Mouse (Mus musculus) liver, embryonic 14.5 days (tissue): ENCODE measurements around the gene Zfp74. TPM values are rescaled to one million over a fixed set of nuclear protein-coding genes. Genes with fewer than 3 reads are reported as not detected.

Source experiments
- ATAC-seq: fragments of 200-750 bp; cut with Nextera tagmentation; 2 replicates; pipeline ENCODE4 v1.8.0; 2017; ENCODE audit warnings: moderate number of reproducible peaks, mild to moderate bottlenecking, moderate library complexity; ENCODE audit not compliant: insufficient read depth
- DNase-seq, 3 experiments: peaks; one replicate each; pipeline ENCODE4 v3.0.0-alpha.2; 2012 to 2013; ENCODE audit warnings: low read depth in 3 of 3, low spot score in 3 of 3
- H3K27ac ChIP-seq: fragments of 300-500 bp; sonication (generic); 2 replicates; pipeline ENCODE4 v1.5.1; 2014; ENCODE audit warnings: moderate library complexity, mild to moderate bottlenecking, control low read depth, inconsistent platforms
- H3K27me3 ChIP-seq: fragments of 300-500 bp; sonication (generic); 2 replicates; pipeline ENCODE4 v1.6.1; 2014; ENCODE audit warnings: mild to moderate bottlenecking, low read length, moderate library complexity; ENCODE audit not compliant: control insufficient read depth, insufficient read depth
- H3K36me3 ChIP-seq: fragments of 300-500 bp; sonication (generic); replicated peaks from 2 replicates; pipeline ENCODE4 v1.6.1; 2014; ENCODE audit warnings: low read depth; ENCODE audit not compliant: control insufficient read depth, insufficient read depth
- H3K4me1 ChIP-seq, 2 experiments: fragments of 200-500 bp in 1 of 2; fragments of 300-500 bp in 1 of 2; sonication (generic) in 1 of 2; replicated peaks; 2 replicates each; pipeline ENCODE4 v1.6.1; 2012 to 2014; ENCODE audit warnings: antibody characterized with exemption in 1 of 2, inconsistent platforms in 1 of 2, low read length in 1 of 2; ENCODE audit not compliant: control insufficient read depth in 2 of 2, insufficient read depth in 2 of 2
- H3K4me2 ChIP-seq: fragments of 300-500 bp; sonication (generic); 2 replicates; pipeline ENCODE4 v1.6.1; 2014; ENCODE audit warnings: low read depth, mild to moderate bottlenecking, control low read depth, moderate library complexity
- H3K4me3 ChIP-seq, 2 experiments: fragments of 200-500 bp in 1 of 2; fragments of 300-500 bp in 1 of 2; sonication (generic) in 1 of 2; 2 replicates each; pipeline ENCODE4 v1.5.1; 2012 to 2014; ENCODE audit warnings: low read depth in 2 of 2, low read length in 2 of 2, mild to moderate bottlenecking in 2 of 2, control low read depth in 1 of 2, inconsistent platforms in 1 of 2, moderate library complexity in 1 of 2; ENCODE audit not compliant: insufficient read depth in 1 of 2
- H3K9ac ChIP-seq: fragments of 300-500 bp; sonication (generic); replicated peaks from 2 replicates; pipeline ENCODE4 v1.6.1; 2014; ENCODE audit warnings: mild to moderate bottlenecking, control low read depth, moderate library complexity
- H3K9me3 ChIP-seq: fragments of 300-500 bp; sonication (generic); 2 replicates; pipeline ENCODE4 v1.6.1; 2016; ENCODE audit warnings: low read length, mixed read lengths; ENCODE audit not compliant: control insufficient read depth
- CTCF ChIP-seq: IDR thresholded peaks from 2 replicates; pipeline ENCODE4 v1.5.1; 2016; ENCODE audit warnings: antibody characterized with exemption, low read depth, control low read depth
- EP300 ChIP-seq: IDR thresholded peaks from 2 replicates; pipeline ENCODE4 v1.6.1; 2016; ENCODE audit warnings: antibody characterized with exemption, low read depth
- WGBS: fragments of 180-500 bp; shearing (Covaris S2); extraction: QIAGEN DNeasy Blood & Tissue Kit; methylation state at CpG from one replicate; pipeline ENCODE4 v1.1.7; 2014; ENCODE audit not compliant: insufficient replicate concordance; 5-methylcytosine and 5-hydroxymethylcytosine counted together
- polyA plus RNA-seq, 2 experiments: library from polyadenylated mRNA; depleted of rRNA in 1 of 2; stranded (reverse) in 1 of 2; unstranded in 1 of 2; fragments of >200 nt; fragmentation: Nextera tagmentation in 1 of 2; extraction: Ambion mirVana in 1 of 2; gene quantifications; 2 replicates each; pipeline versions ENCODE4 v1.2.1 to v1.2.3; 2012 to 2014

Gene Zfp74
- polyA plus RNA-seq, 2 experiments: 1.5 to 1.8 TPM

DNA sequence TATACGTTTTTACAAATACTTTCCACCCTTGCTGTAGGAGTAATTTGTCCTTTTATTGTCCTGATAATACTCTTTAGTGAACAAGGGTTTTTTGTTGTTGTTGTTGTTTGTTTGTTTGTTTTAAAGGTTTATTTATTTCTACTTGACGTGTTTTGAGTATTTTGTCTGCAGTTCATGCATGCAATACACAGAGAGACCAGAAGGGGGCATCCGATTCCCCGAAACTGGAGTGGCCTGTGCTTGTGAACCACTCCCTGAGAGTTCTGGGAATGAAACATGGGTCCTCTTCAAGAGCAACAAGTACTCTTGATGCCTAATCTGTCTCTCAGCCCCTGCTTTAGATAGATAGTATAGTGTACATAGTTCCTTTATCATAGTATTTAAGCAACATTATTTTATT lies 842 bp upstream of the Zfp74 start:
- Histone ChIP-seq H3K27ac (no peak overlapping the region), H3K9ac (no peak overlapping the region)
- WGBS: 15% methylated on average over 4 of the region's 4 CpGs

DNA sequence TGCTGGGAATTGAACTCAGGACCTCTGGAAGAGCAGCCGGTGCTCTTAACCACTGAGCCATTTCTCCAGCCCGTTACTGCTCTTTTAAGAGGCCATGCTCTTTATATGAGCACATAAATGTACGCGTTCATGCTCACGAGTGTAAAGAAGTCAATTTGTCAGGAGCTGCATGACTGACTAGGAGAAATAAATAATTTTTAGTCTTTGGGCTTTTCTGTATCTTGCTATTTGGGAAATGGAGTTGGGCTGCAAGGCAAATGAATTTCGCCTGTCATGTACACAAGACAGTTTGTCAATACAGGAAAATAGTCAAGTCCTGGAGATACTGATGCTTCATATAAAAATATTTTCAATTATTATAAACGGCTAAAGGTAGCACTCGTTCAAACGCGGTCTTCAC lies 803 bp downstream of the Zfp74 start:
- TF ChIP-seq CTCF (no peak), EP300 (no peak)
- WGBS: 39% methylated on average over 10 of the region's 10 CpGs
- Histone ChIP-seq H3K9me3 (no peaks in the 10 kb centered on the region), H3K4me3 (peak overlapping the region; percentile 59 to 71), H3K4me1 (peaks cover 2% of the 10 kb centered on the region in 2 experiments; a peak in 2 of 4 replicates), H3K27ac (peak overlapping the region; percentile 79), H3K4me2 (peak overlapping the region; percentile 87), H3K9ac (peak overlapping the region; percentile 85), H3K36me3 (no peaks in the 10 kb centered on the region), H3K27me3 (no peaks in the 10 kb centered on the region)
- DNase-seq: no peak
- no peak for ATAC-seq

More for the DNA sequence above, 842 bp upstream of the Zfp74 start:
- ATAC-seq: no peak
- peak; percentile 61 to 75 (median 67) for DNase-seq
- Histone ChIP-seq H3K4me3 (peak overlapping the region; percentile 59 to 71; a peak in 2 of 4 replicates), H3K9me3 (no peaks in the 10 kb centered on the region), H3K27me3 (no peaks in the 10 kb centered on the region), H3K36me3 (no peaks in the 10 kb centered on the region), H3K4me1 (peaks cover 2% of the 10 kb centered on the region in 2 experiments; a peak in 2 of 4 replicates), H3K4me2 (peak overlapping the region; percentile 87)
- peak; percentile 83 for TF ChIP-seq CTCF
- no peak for TF ChIP-seq EP300

DNA sequence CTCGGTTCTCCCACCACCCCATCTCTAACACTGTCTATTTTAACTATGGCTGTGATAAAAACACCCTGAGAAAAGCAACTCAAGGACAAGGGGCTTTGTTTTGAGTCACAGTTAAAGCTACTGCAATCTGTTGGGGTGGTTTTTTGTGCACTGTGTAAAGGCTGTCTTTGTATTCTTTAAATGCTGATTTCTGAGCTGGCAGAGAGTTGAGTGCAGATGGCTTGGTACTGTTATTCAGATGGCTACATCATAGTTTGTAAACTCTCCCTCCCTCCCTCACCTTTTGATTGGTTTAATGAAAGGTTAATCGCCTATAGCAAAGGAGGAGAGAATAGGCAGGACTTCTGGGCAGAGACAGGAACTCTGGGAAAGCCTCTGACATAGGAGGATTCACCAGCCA lies 9.7 kb downstream of the Zfp74 start:
- Histone ChIP-seq H3K4me2 (no peak overlapping the region), H3K4me1 (no peaks in the 10 kb centered on the region), H3K27me3 (no peaks in the 10 kb centered on the region), H3K27ac (no peak overlapping the region), H3K4me3 (no peak overlapping the region), H3K9me3 (no peaks in the 10 kb centered on the region), H3K9ac (no peak overlapping the region), H3K36me3 (no peaks in the 10 kb centered on the region)
- TF ChIP-seq CTCF (no peak), EP300 (no peak)
- WGBS: 47% methylated on average over 2 of the region's 2 CpGs
- ATAC-seq: no peak
- DNase-seq: no peak

DNA sequence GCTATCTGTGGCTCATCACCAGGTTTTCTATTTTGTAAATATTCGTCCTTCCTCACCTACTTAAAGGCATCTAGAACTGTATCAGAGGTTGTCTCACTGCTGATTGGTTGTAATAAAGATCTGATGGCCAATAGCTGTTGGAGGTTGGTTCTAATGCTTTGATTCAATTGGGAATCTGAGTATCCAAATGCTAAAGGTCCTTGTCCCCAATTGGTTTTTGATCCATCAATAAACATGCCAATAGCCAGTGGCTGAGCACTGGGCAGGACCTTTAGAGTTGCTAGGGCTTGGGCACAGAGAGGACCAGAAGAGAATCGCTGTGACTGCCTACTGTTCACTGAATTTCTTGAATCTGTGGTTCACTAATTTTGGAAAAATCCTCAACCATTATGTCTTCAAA lies 10.2 kb downstream of the Zfp74 start:
- 56% methylated on average over 2 of the region's 2 CpGs for WGBS

DNA sequence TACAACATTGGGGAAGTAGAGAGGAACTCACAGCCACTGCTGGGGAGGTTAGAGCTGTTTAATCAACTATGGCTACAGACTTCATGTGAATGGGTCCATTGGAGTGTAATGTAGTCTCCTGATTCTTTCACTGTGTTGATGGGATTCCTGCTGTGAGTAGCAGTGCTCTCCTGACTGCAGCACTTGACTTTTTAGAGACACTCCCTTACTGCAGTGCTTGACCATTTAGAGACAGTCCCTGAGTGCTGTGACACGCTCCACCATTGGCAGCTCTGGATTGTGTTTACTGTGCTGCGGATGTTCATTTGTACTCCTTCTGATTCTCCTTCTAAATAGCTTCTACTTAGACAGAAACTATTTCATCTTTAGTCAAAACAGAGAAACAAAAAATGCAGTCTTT lies 11.1 kb downstream of the Zfp74 start:
- Histone ChIP-seq H3K4me2 (no peak overlapping the region), H3K27me3 (no peaks in the 10 kb centered on the region), H3K4me3 (no peak overlapping the region), H3K9ac (no peak overlapping the region), H3K36me3 (no peaks in the 10 kb centered on the region), H3K9me3 (no peaks in the 10 kb centered on the region), H3K4me1 (no peaks in the 10 kb centered on the region), H3K27ac (no peak overlapping the region)
- TF ChIP-seq CTCF (no peak), EP300 (no peak)
- 72% methylated on average over 2 of the region's 2 CpGs for WGBS
- ATAC-seq (no peak), DNase-seq (no peak)

More for the DNA sequence above, 10.2 kb downstream of the Zfp74 start:
- ATAC-seq (no peak), DNase-seq (no peak)
- Histone ChIP-seq H3K4me2 (no peak overlapping the region), H3K4me1 (no peaks in the 10 kb centered on the region), H3K27ac (no peak overlapping the region), H3K9me3 (no peaks in the 10 kb centered on the region), H3K9ac (no peak overlapping the region), H3K4me3 (no peak overlapping the region), H3K36me3 (no peaks in the 10 kb centered on the region), H3K27me3 (no peaks in the 10 kb centered on the region)
- TF ChIP-seq CTCF (no peak), EP300 (no peak)
